Mouse (Mus musculus) testis, postnatal 10 days (tissue): ENCODE results near the gene Dmrt1.

Source experiments
- DNase-seq: peaks from one replicate; pipeline ENCODE4 v3.0.0; 2021; ENCODE audit warnings: low spot score

Dmrt1 gene

GRCm38 (mm10) chr19:25569778-25570177 is 64.4 kb downstream of the Dmrt1 start:
- no peak for DNase-seq

- DNase-seq = no peak
These were observed 69.0 kb downstream of the Dmrt1 start for GRCm38 (mm10) chr19:25574431-25574830.

- no peak for DNase-seq
These were observed 69.8 kb downstream of the Dmrt1 start for GRCm38 (mm10) chr19:25574981-25575814.

GRCm38 (mm10) chr19:25578358-25578757 is 72.9 kb downstream of the Dmrt1 start:
- DNase-seq = no peak

GRCm38 (mm10) chr19:25579440-25579839 is 74.0 kb downstream of the Dmrt1 start:
- DNase-seq = no peak

- no peak for DNase-seq
These were observed 92.4 kb downstream of the Dmrt1 start for GRCm38 (mm10) chr19:25597717-25598232.

GRCm38 (mm10) chr19:25598626-25599025 is 93.2 kb downstream of the Dmrt1 start:
- no peak for DNase-seq

- DNase-seq = no peak
These were observed 96.5 kb downstream of the Dmrt1 start for GRCm38 (mm10) chr19:25601966-25602365.

- no peak for DNase-seq
These were observed 102.2 kb downstream of the Dmrt1 start for GRCm38 (mm10) chr19:25607461-25608205.

GRCm38 (mm10) chr19:25608206-25608580 is 102.8 kb downstream of the Dmrt1 start:
- no peak for DNase-seq

GRCm38 (mm10) chr19:25608961-25609850 is 103.8 kb downstream of the Dmrt1 start:
- no peak for DNase-seq

- peak; percentile 53 for DNase-seq
These were observed 104.6 kb downstream of the Dmrt1 start, which contains the start of gene Dmrt3 for GRCm38 (mm10) chr19:25610015-25610410. Dmrt3 (plus strand) TSS chr19:25610301.

- DNase-seq = peak; percentile 67
These were observed 105.1 kb downstream of the Dmrt1 start for GRCm38 (mm10) chr19:25610411-25611111.

GRCm38 (mm10) chr19:25611116-25611515 is 105.7 kb downstream of the Dmrt1 start:
- peak; percentile 58 for DNase-seq

GRCm38 (mm10) chr19:25611876-25612805 is 106.7 kb downstream of the Dmrt1 start:
- no peak for DNase-seq

GRCm38 (mm10) chr19:25612806-25613295 is 107.4 kb downstream of the Dmrt1 start:
- no peak for DNase-seq

GRCm38 (mm10) chr19:25613476-25614300 is 108.3 kb downstream of the Dmrt1 start:
- no peak for DNase-seq

- no peak for DNase-seq
These were observed 110.5 kb downstream of the Dmrt1 start for GRCm38 (mm10) chr19:25615889-25616288.
